Mouse (Mus musculus): ENCODE data around the gene Odf2l. TPM values are rescaled to one million over a fixed set of nuclear protein-coding genes. Genes with fewer than 3 reads are reported as not detected.
A peak's percentile ranks its signal among the peaks of the same experiment; 100 is the strongest.

Odf2l gene
- total RNA-seq, 2 experiments from 2014 or later: 11.6 to 12.0 TPM

GRCm38 (mm10) chr3:145129356-145129755, 11.0 kb downstream of the Odf2l start:
- no peak for DNase-seq
- intact Hi-C loops (cut with DNase I): no loop called here

- peak in 1 of 2 experiments; percentile 53 for DNase-seq
- intact Hi-C loops (cut with DNase I): loop anchor here (2.0 to 10.0 kb wide), 2 partner anchors 105 to 307 kb away; no protein-coding TSS in a partner anchor
Observed at GRCm38 (mm10) chr3:145131210-145131868, 13.0 kb downstream of the Odf2l start.

GRCm38 (mm10) chr3:145140236-145140635, 21.8 kb downstream of the Odf2l start:
- DNase-seq: no peak
- intact Hi-C loops (cut with DNase I): no loop called here

- intact Hi-C loops (cut with DNase I): no loop called here
- DNase-seq: no peak
Observed at GRCm38 (mm10) chr3:145142925-145143324, 24.5 kb downstream of the Odf2l start.

- no peak for DNase-seq
- intact Hi-C loops (cut with DNase I): no loop called here
Observed at GRCm38 (mm10) chr3:145143856-145144255, 25.5 kb downstream of the Odf2l start.

GRCm38 (mm10) chr3:145146871-145147270, 28.5 kb downstream of the Odf2l start:
- intact Hi-C loops (cut with DNase I): no loop called here
- DNase-seq: no peak

GRCm38 (mm10) chr3:145147483-145147882, 29.1 kb downstream of the Odf2l start:
- intact Hi-C loops (cut with DNase I): no loop called here

GRCm38 (mm10) chr3:145147952-145148351, 29.6 kb downstream of the Odf2l start:
- DNase-seq: no peak
- intact Hi-C loops (cut with DNase I): no loop called here

More at GRCm38 (mm10) chr3:145147483-145147882, 29.1 kb downstream of the Odf2l start:
- no peak for DNase-seq

GRCm38 (mm10) chr3:145151092-145151491, 32.7 kb downstream of the Odf2l start:
- no peak for DNase-seq
- intact Hi-C loops (cut with DNase I): no loop called here

- intact Hi-C loops (cut with DNase I): no loop called here
- DNase-seq: peak in 1 of 2 experiments; percentile 3
Observed at GRCm38 (mm10) chr3:145151933-145152332, 33.5 kb downstream of the Odf2l start.

GRCm38 (mm10) chr3:145156883-145157282, 38.5 kb downstream of the Odf2l start:
- intact Hi-C loops (cut with DNase I): no loop called here
- DNase-seq: no peak

GRCm38 (mm10) chr3:145158441-145158840, 40.1 kb downstream of the Odf2l start:
- no peak for DNase-seq
- intact Hi-C loops (cut with DNase I): no loop called here

GRCm38 (mm10) chr3:145166741-145167140, 48.4 kb downstream of the Odf2l start:
- DNase-seq: no peak
- intact Hi-C loops (cut with DNase I): no loop called here

GRCm38 (mm10) chr3:145167766-145168165, 49.4 kb downstream of the Odf2l start:
- intact Hi-C loops (cut with DNase I): no loop called here
- DNase-seq: no peak

GRCm38 (mm10) chr3:145168844-145169696, 50.7 kb downstream of the Odf2l start:
- DNase-seq: no peak
- intact Hi-C loops (cut with DNase I): no loop called here

GRCm38 (mm10) chr3:145170028-145170427, 51.6 kb downstream of the Odf2l start:
- intact Hi-C loops (cut with DNase I): no loop called here
- no peak for DNase-seq

- DNase-seq: no peak
- intact Hi-C loops (cut with DNase I): no loop called here
Observed at GRCm38 (mm10) chr3:145170604-145171389, 52.4 kb downstream of the Odf2l start.

- intact Hi-C loops (cut with DNase I): no loop called here
- no peak for DNase-seq
Observed at GRCm38 (mm10) chr3:145171390-145172060, 53.1 kb downstream of the Odf2l start.

GRCm38 (mm10) chr3:145184645-145185044, 66.3 kb downstream of the Odf2l start:
- intact Hi-C loops (cut with DNase I): no loop called here
- no peak for DNase-seq

- intact Hi-C loops (cut with DNase I): no loop called here
- no peak for DNase-seq
Observed at GRCm38 (mm10) chr3:145191972-145192371, 73.6 kb downstream of the Odf2l start.

Measured in heart, postnatal 36 days (tissue).